Mouse (Mus musculus) neural tube, embryonic 15.5 days (tissue): Measurements from ENCODE around the gene Ccnt2. TPM values are rescaled to one million over a fixed set of nuclear protein-coding genes. Genes with fewer than 3 reads are reported as not detected.

Source experiments
- ATAC-seq: fragments of 200-750 bp; cut with Nextera tagmentation; 2 replicates; pipeline ENCODE4 v1.8.0; 2017; ENCODE audit warnings: mild to moderate bottlenecking, moderate TSS enrichment, moderate library complexity; ENCODE audit not compliant: low FRiP score
- H3K27ac ChIP-seq: fragments of 300-500 bp; sonication (generic); replicated peaks from 2 replicates; pipeline ENCODE4 v1.5.1; 2015; ENCODE audit warnings: mild to moderate bottlenecking, inconsistent platforms
- H3K27me3 ChIP-seq: fragments of 300-500 bp; sonication (generic); replicated peaks from 2 replicates; pipeline ENCODE4 v1.6.1; 2015; ENCODE audit warnings: inconsistent platforms
- H3K36me3 ChIP-seq: fragments of 300-500 bp; sonication (generic); 2 replicates; pipeline ENCODE4 v1.6.1; 2015; ENCODE audit warnings: inconsistent platforms
- H3K4me1 ChIP-seq: fragments of 300-500 bp; sonication (generic); 2 replicates; pipeline ENCODE4 v1.6.1; 2015; ENCODE audit warnings: inconsistent platforms
- H3K4me2 ChIP-seq: fragments of 300-500 bp; sonication (generic); 2 replicates; pipeline ENCODE4 v1.6.1; 2015; ENCODE audit warnings: inconsistent platforms, mild to moderate bottlenecking, moderate library complexity
- H3K4me3 ChIP-seq: fragments of 300-500 bp; sonication (generic); replicated peaks from 2 replicates; pipeline ENCODE4 v1.5.1; 2015; ENCODE audit warnings: mild to moderate bottlenecking, inconsistent platforms
- H3K9ac ChIP-seq: fragments of 300-500 bp; sonication (generic); replicated peaks from 2 replicates; pipeline ENCODE4 v1.6.1; 2015; ENCODE audit warnings: mild to moderate bottlenecking, inconsistent platforms
- H3K9me3 ChIP-seq: fragments of 300-500 bp; sonication (generic); replicated peaks from 2 replicates; pipeline ENCODE4 v1.6.1; 2016; ENCODE audit warnings: inconsistent platforms
- WGBS: fragments of 180-500 bp; shearing (Covaris S2); methylation state at CpG from one replicate; pipeline ENCODE4 v1.1.7; 2015; ENCODE audit warnings: mixed read lengths; 5-methylcytosine and 5-hydroxymethylcytosine counted together
- polyA plus RNA-seq: library from polyadenylated mRNA; unstranded; fragments of >200 nt; fragmentation: Nextera tagmentation; extraction: Ambion mirVana; gene quantifications from 2 replicates; pipeline ENCODE4 v1.2.1, GENCODE M21; 2015

Ccnt2 gene
- polyA plus RNA-seq, 1 experiment from 2014 or later = 99.3 TPM

- H3K4me3 ChIP-seq = no peak overlapping the region
- no peak overlapping the region for H3K4me2 ChIP-seq
- H3K9ac ChIP-seq = no peak overlapping the region
- no peaks in the 10 kb centered on the region for H3K4me1 ChIP-seq
- ATAC-seq = no peak
- H3K27me3 ChIP-seq = no peaks in the 10 kb centered on the region
- 90% methylated on average over 2 of the region's 2 CpGs for WGBS
- H3K36me3 ChIP-seq = no peaks in the 10 kb centered on the region
- no peak overlapping the region for H3K27ac ChIP-seq
- H3K9me3 ChIP-seq = no peaks in the 10 kb centered on the region
Observed at GRCm38 (mm10) chr1:127766741-127767140, 7.2 kb upstream of the Ccnt2 start.

GRCm38 (mm10) chr1:127773198-127773802, 664 bp upstream of the Ccnt2 start:
- Histone ChIP-seq H3K36me3 (no peaks in the 10 kb centered on the region), H3K4me3 (peak overlapping the region; percentile 66), H3K4me2 (peak overlapping the region; percentile 72), H3K4me1 (peaks cover 31% of the 10 kb centered on the region), H3K27ac (peak overlapping the region; percentile 88), H3K27me3 (no peaks in the 10 kb centered on the region), H3K9ac (peak overlapping the region; percentile 65), H3K9me3 (no peaks in the 10 kb centered on the region)
- 1% methylated on average over 14 of the region's 14 CpGs for WGBS
- peak; percentile 49 for ATAC-seq

GRCm38 (mm10) chr1:127774501-127774880, 527 bp downstream of the Ccnt2 start:
- H3K9ac ChIP-seq = peak overlapping the region; percentile 86
- under 1% methylated on average over 31 of the region's 31 CpGs for WGBS
- H3K4me2 ChIP-seq = peak overlapping the region; percentile 71
- H3K27ac ChIP-seq = peak overlapping the region; percentile 96
- no peaks in the 10 kb centered on the region for H3K36me3 ChIP-seq
- peaks cover 36% of the 10 kb centered on the region for H3K4me1 ChIP-seq
- peak overlapping the region; percentile 66 for H3K4me3 ChIP-seq
- no peaks in the 10 kb centered on the region for H3K27me3 ChIP-seq
- H3K9me3 ChIP-seq = no peaks in the 10 kb centered on the region
- peak; percentile 45 for ATAC-seq

- Histone ChIP-seq H3K27me3 (no peaks in the 10 kb centered on the region), H3K9me3 (no peaks in the 10 kb centered on the region), H3K4me1 (peaks cover 44% of the 10 kb centered on the region), H3K9ac (peak overlapping the region; percentile 86), H3K36me3 (no peaks in the 10 kb centered on the region), H3K27ac (no peak overlapping the region), H3K4me3 (peak overlapping the region; percentile 66), H3K4me2 (peak overlapping the region; percentile 71)
- no peak for ATAC-seq
- WGBS = 13% methylated on average over 10 of the region's 10 CpGs
Observed at GRCm38 (mm10) chr1:127775206-127775720, 1.3 kb downstream of the Ccnt2 start.

GRCm38 (mm10) chr1:127776246-127776645, 2.3 kb downstream of the Ccnt2 start:
- H3K36me3 ChIP-seq = no peaks in the 10 kb centered on the region
- ATAC-seq = no peak
- WGBS = 74% methylated on average over 6 of the region's 6 CpGs
- no peaks in the 10 kb centered on the region for H3K27me3 ChIP-seq
- H3K4me1 ChIP-seq = peaks cover 50% of the 10 kb centered on the region
- no peak overlapping the region for H3K27ac ChIP-seq
- H3K4me3 ChIP-seq = peak overlapping the region; percentile 4; the same call in 1 of the 2 replicates
- H3K9me3 ChIP-seq = no peaks in the 10 kb centered on the region
- no peak overlapping the region for H3K9ac ChIP-seq
- peak overlapping the region; percentile 35 for H3K4me2 ChIP-seq

GRCm38 (mm10) chr1:127778611-127779010, 4.6 kb downstream of the Ccnt2 start:
- Histone ChIP-seq H3K4me2 (no peak overlapping the region), H3K4me1 (peaks cover 52% of the 10 kb centered on the region), H3K9ac (no peak overlapping the region), H3K4me3 (no peak overlapping the region), H3K27ac (no peak overlapping the region), H3K9me3 (no peaks in the 10 kb centered on the region), H3K36me3 (no peaks in the 10 kb centered on the region), H3K27me3 (no peaks in the 10 kb centered on the region)
- WGBS = 80% methylated on average over 3 of the region's 3 CpGs
- ATAC-seq = no peak

GRCm38 (mm10) chr1:127780142-127780541, 6.2 kb downstream of the Ccnt2 start:
- ATAC-seq = no peak
- Histone ChIP-seq H3K27ac (no peak overlapping the region), H3K27me3 (no peaks in the 10 kb centered on the region), H3K36me3 (no peaks in the 10 kb centered on the region), H3K4me3 (no peak overlapping the region), H3K4me1 (peaks cover 55% of the 10 kb centered on the region), H3K9ac (no peak overlapping the region), H3K4me2 (no peak overlapping the region), H3K9me3 (no peaks in the 10 kb centered on the region)
- 9% methylated on average over 3 of the region's 3 CpGs for WGBS

- no peak overlapping the region for H3K4me3 ChIP-seq
- H3K36me3 ChIP-seq = no peaks in the 10 kb centered on the region
- 64% methylated on average over 2 of the region's 2 CpGs for WGBS
- no peak overlapping the region for H3K4me2 ChIP-seq
- no peak overlapping the region for H3K9ac ChIP-seq
- peaks cover 55% of the 10 kb centered on the region for H3K4me1 ChIP-seq
- H3K9me3 ChIP-seq = no peaks in the 10 kb centered on the region
- ATAC-seq = no peak
- no peak overlapping the region; the same call in 1 of the 2 replicates for H3K27ac ChIP-seq
- H3K27me3 ChIP-seq = no peaks in the 10 kb centered on the region
Observed at GRCm38 (mm10) chr1:127780849-127781248, 6.9 kb downstream of the Ccnt2 start.

GRCm38 (mm10) chr1:127783862-127784261, 9.9 kb downstream of the Ccnt2 start:
- Histone ChIP-seq H3K27ac (no peak overlapping the region), H3K36me3 (no peaks in the 10 kb centered on the region), H3K4me2 (no peak overlapping the region), H3K27me3 (no peaks in the 10 kb centered on the region), H3K9ac (no peak overlapping the region), H3K4me3 (no peak overlapping the region), H3K9me3 (no peaks in the 10 kb centered on the region), H3K4me1 (peaks cover 43% of the 10 kb centered on the region)
- ATAC-seq = no peak

GRCm38 (mm10) chr1:127785882-127786281, 11.9 kb downstream of the Ccnt2 start:
- H3K4me3 ChIP-seq = no peak overlapping the region
- H3K9ac ChIP-seq = no peak overlapping the region
- peaks cover 27% of the 10 kb centered on the region for H3K4me1 ChIP-seq
- WGBS = 64% methylated on average over 1 of the region's 1 CpGs
- ATAC-seq = no peak
- no peaks in the 10 kb centered on the region for H3K9me3 ChIP-seq
- no peak overlapping the region for H3K27ac ChIP-seq
- no peaks in the 10 kb centered on the region for H3K27me3 ChIP-seq
- no peaks in the 10 kb centered on the region for H3K36me3 ChIP-seq
- no peak overlapping the region for H3K4me2 ChIP-seq

GRCm38 (mm10) chr1:127788943-127789342, 15.0 kb downstream of the Ccnt2 start:
- no peak overlapping the region for H3K27ac ChIP-seq
- H3K27me3 ChIP-seq = no peaks in the 10 kb centered on the region
- WGBS = 84% methylated on average over 6 of the region's 6 CpGs
- no peak overlapping the region for H3K9ac ChIP-seq
- no peak overlapping the region for H3K4me2 ChIP-seq
- no peak overlapping the region for H3K4me3 ChIP-seq
- peaks cover 13% of the 10 kb centered on the region for H3K4me1 ChIP-seq
- H3K36me3 ChIP-seq = peaks cover 6% of the 10 kb centered on the region; the same call in 1 of the 2 replicates
- H3K9me3 ChIP-seq = no peaks in the 10 kb centered on the region
- ATAC-seq = no peak

GRCm38 (mm10) chr1:127793459-127793858, 19.5 kb downstream of the Ccnt2 start:
- no peak for ATAC-seq

More at GRCm38 (mm10) chr1:127793459-127793858, 19.5 kb downstream of the Ccnt2 start:
- H3K4me1 ChIP-seq = no peaks in the 10 kb centered on the region
- no peaks in the 10 kb centered on the region for H3K27me3 ChIP-seq
- H3K9me3 ChIP-seq = no peaks in the 10 kb centered on the region
- peaks cover 6% of the 10 kb centered on the region; the same call in 1 of the 2 replicates for H3K36me3 ChIP-seq
- no peak overlapping the region for H3K9ac ChIP-seq
- no peak overlapping the region for H3K4me2 ChIP-seq
- no peak overlapping the region for H3K27ac ChIP-seq
- H3K4me3 ChIP-seq = no peak overlapping the region
- 100% methylated on average over 1 of the region's 1 CpGs for WGBS
